Mouse (Mus musculus) embryonic facial prominence, embryonic 14.5 days (tissue): ENCODE results near the gene Fam19a5. TPM values are rescaled to one million over a fixed set of nuclear protein-coding genes. Genes with fewer than 3 reads are reported as not detected.

Experiments
- ATAC-seq: fragments of 200-750 bp; cut with Nextera tagmentation; 2 replicates; pipeline ENCODE4 v1.8.0; 2017; ENCODE audit warnings: low read depth, moderate number of reproducible peaks, moderate TSS enrichment
- DNase-seq: peaks from one replicate; pipeline ENCODE4 v3.0.0-alpha.2; 2015; ENCODE audit warnings: low spot score
- H3K27ac ChIP-seq: fragments of 300-500 bp; sonication (generic); replicated peaks from 2 replicates; pipeline ENCODE4 v1.5.1; 2014; ENCODE audit warnings: low read depth, mild to moderate bottlenecking, low read length, moderate library complexity
- H3K27me3 ChIP-seq: fragments of 300-500 bp; sonication (generic); replicated peaks from 2 replicates; pipeline ENCODE4 v1.6.1; 2014; ENCODE audit warnings: low read length; ENCODE audit not compliant: control insufficient read depth, insufficient read depth
- H3K36me3 ChIP-seq: fragments of 300-500 bp; sonication (generic); 2 replicates; pipeline ENCODE4 v1.6.1; 2014; ENCODE audit warnings: low read length, mixed read lengths; ENCODE audit not compliant: control insufficient read depth, insufficient read depth
- H3K4me1 ChIP-seq: fragments of 300-500 bp; sonication (generic); 2 replicates; pipeline ENCODE4 v1.6.1; 2014; ENCODE audit warnings: antibody characterized with exemption, low read length; ENCODE audit not compliant: control insufficient read depth, insufficient read depth
- H3K4me2 ChIP-seq: fragments of 300-500 bp; sonication (generic); 2 replicates; pipeline ENCODE4 v1.6.1; 2014; ENCODE audit warnings: low read depth, mild to moderate bottlenecking, low read length, moderate library complexity, mixed read lengths
- H3K4me3 ChIP-seq: fragments of 300-500 bp; sonication (generic); 2 replicates; pipeline ENCODE4 v1.5.1; 2014; ENCODE audit warnings: low read depth, mild to moderate bottlenecking, low read length
- H3K9ac ChIP-seq: fragments of 300-500 bp; sonication (generic); 2 replicates; pipeline ENCODE4 v1.6.1; 2014; ENCODE audit warnings: low read depth, mild to moderate bottlenecking, low read length, moderate library complexity, mixed read lengths
- H3K9me3 ChIP-seq: fragments of 300-500 bp; sonication (generic); 2 replicates; pipeline ENCODE4 v1.6.1; 2016; ENCODE audit warnings: low read length; ENCODE audit not compliant: control insufficient read depth
- WGBS: fragments of 180-500 bp; shearing (Covaris S2); extraction: QIAGEN DNeasy Blood & Tissue Kit; methylation state at CpG from one replicate; pipeline ENCODE4 v1.1.7; 2014; 5-methylcytosine and 5-hydroxymethylcytosine counted together
- polyA plus RNA-seq: library from polyadenylated mRNA; unstranded; fragments of >200 nt; fragmentation: Nextera tagmentation; extraction: Ambion mirVana; gene quantifications from 2 replicates; pipeline ENCODE4 v1.2.1, GENCODE M21; 2014

Gene Fam19a5
- polyA plus RNA-seq, 1 experiment from 2014 or later = 4.7 TPM

DNA sequence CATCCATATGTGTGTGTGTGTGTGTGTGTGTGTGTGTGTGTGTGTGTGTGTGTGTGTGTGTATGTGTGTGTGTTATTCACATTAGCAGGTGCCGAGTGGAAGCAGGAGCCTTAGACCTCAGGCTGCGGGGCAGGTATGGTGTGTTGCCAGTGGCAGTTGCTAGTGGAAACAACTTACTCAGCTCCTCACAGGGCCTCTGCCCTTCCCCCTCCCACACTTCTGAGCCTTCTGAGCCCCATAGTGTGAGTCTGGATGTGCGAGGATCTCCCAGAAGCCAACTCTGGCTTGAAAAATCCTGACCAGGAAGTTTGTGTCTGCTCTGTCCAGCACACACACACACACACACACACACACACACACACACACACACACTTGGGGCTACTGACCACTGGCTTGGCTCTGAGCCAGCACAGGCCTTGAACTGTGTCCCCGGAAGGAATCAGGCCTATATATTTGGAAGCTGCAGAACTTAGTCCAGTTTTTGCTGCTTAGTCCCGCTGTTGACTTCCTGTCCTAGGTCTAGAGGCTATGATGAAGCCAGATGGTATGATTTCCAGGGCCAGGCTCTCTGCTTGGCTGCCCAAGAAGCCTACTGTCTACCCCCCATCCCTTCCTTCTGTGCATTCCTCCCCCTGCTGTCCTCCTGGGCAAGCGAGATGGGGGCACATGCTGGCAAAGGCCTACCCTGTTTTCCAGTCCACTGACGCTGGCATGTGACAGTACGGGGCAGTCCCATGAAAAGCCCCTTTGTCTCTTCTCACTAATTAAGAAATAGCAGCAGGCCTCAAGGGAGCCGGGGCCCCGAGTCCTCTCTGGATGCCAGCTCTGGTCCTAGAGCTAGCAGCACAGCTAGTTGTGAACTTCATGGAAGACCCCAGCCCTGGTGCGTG, 22.2 kb downstream of the Fam19a5 start:
- 49% methylated on average over 11 of the region's 11 CpGs for WGBS
- H3K27ac ChIP-seq = no peak overlapping the region; the same call in 1 of the 2 replicates
- H3K4me2 ChIP-seq = no peak overlapping the region
- no peak overlapping the region for H3K9ac ChIP-seq
- H3K36me3 ChIP-seq = no peaks in the 10 kb centered on the region
- no peaks in the 10 kb centered on the region for H3K9me3 ChIP-seq
- ATAC-seq (peak; percentile 91; the same call in 1 of the 2 replicates), DNase-seq (peak; percentile 78)
- H3K27me3 ChIP-seq = no peaks in the 10 kb centered on the region
- H3K4me1 ChIP-seq = no peaks in the 10 kb centered on the region
- no peak overlapping the region for H3K4me3 ChIP-seq

DNA sequence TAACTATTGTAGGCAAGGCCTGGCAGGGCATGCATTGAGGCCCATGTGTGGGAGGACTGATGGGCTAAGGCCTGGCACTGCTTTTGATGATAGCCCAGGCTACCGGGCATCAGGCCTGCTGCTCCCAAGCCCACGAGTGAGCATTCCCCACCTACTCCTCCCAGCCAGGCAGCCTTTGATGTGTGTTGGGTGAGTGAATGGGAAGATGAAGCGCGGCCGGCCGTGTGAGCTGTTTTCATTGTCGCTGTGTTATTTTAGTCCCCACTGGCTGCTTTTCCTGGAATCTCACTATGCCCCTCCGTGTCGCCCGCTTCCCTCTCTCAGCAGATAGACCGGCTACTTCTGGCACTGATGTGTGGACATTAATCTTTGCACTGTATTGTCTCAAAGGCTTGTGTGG, 26.1 kb downstream of the Fam19a5 start:
- no peaks in the 10 kb centered on the region for H3K9me3 ChIP-seq
- H3K4me1 ChIP-seq = no peaks in the 10 kb centered on the region
- H3K4me2 ChIP-seq = no peak overlapping the region
- H3K36me3 ChIP-seq = no peaks in the 10 kb centered on the region
- no peak overlapping the region for H3K9ac ChIP-seq
- no peak overlapping the region for H3K4me3 ChIP-seq
- no peak overlapping the region for H3K27ac ChIP-seq
- 74% methylated on average over 11 of the region's 11 CpGs for WGBS
- ATAC-seq (no peak), DNase-seq (no peak)
- H3K27me3 ChIP-seq = no peaks in the 10 kb centered on the region

DNA sequence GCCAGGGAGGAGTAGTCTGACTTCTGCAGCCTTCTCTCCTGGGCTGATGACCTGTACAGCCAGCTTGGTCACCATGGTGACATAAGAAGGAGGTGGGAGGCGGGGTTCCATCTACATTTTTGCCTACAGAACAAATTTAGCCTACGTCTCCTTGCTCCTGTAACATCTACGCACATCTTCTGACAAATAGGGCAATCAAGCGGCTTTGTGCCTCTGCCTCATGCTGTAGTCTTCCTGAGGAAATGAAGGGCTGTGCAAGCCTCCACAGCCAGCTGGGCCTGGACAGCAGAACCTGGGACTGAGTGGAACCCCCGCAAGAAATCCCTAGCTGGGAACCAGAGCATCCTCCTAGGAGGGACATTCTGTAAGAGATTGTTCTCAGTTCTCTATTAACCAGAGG, 35.8 kb downstream of the Fam19a5 start:
- Histone ChIP-seq H3K9ac (no peak overlapping the region), H3K4me2 (no peak overlapping the region), H3K4me3 (no peak overlapping the region), H3K27me3 (no peaks in the 10 kb centered on the region), H3K9me3 (no peaks in the 10 kb centered on the region), H3K36me3 (no peaks in the 10 kb centered on the region), H3K27ac (no peak overlapping the region), H3K4me1 (no peaks in the 10 kb centered on the region)
- 88% methylated on average over 5 of the region's 5 CpGs for WGBS
- DNase-seq (no peak), ATAC-seq (no peak)

DNA sequence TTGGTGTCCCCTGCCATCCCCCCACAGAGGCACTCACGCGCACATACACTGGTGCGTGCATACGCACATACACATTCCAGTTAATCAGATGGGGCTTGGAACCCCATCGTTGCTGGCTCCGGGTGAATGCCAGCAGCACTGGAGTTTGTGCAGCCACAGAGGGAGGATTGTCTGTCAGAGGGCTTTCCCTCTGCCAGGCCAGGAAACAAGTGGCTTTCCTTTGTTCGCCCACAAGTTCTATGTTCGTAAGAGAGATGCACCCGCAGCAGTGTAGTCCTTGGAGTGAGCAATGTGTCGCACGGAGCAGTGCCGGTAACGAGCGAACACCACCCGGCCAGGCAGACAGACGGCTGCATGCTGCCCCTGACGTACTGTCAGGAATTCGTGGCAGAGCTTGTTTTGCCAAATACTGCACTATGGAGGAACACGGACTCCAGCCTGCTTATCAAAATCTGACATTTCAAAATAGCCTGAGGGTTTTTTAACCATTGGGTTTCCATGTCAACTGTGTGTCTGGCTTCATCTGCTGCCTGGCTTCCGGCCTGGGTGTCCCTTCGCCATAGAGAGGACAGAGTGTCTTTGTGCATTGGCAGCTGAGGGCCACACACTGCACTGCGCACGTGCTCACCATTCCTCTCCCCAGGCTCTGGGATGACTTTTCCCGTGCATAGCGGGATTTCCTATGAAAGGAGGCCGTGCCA, 40.0 kb downstream of the Fam19a5 start:
- H3K4me2 ChIP-seq = no peak overlapping the region
- no peak overlapping the region for H3K27ac ChIP-seq
- no peaks in the 10 kb centered on the region for H3K36me3 ChIP-seq
- 53% methylated on average over 26 of the region's 26 CpGs for WGBS
- H3K9me3 ChIP-seq = no peaks in the 10 kb centered on the region
- H3K4me1 ChIP-seq = no peaks in the 10 kb centered on the region
- DNase-seq (no peak), ATAC-seq (no peak)
- no peak overlapping the region for H3K4me3 ChIP-seq
- H3K27me3 ChIP-seq = no peaks in the 10 kb centered on the region
- H3K9ac ChIP-seq = no peak overlapping the region

DNA sequence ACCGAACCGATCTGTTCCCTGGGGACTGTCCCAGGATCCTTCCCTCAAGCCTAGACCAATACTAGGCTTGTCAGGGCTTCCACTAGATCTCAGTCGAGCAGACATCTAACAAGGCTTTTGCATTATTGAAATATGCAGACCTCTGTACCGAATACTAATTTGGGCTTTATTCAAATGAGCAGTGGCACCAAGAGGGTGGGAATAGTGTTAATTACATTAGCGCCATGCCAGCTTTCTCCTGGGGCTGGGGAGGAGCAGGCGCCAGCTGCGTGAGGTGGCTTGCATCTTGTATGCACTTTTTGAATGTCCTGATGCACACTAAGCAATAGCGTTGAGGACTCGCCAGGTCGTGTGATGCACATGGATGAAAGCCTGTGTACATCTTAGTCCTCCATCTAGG, 46.9 kb downstream of the Fam19a5 start:
- Histone ChIP-seq H3K27ac (no peak overlapping the region), H3K9ac (no peak overlapping the region), H3K4me2 (no peak overlapping the region), H3K27me3 (no peaks in the 10 kb centered on the region), H3K9me3 (no peaks in the 10 kb centered on the region), H3K4me3 (no peak overlapping the region), H3K4me1 (no peaks in the 10 kb centered on the region), H3K36me3 (no peaks in the 10 kb centered on the region)
- WGBS = 88% methylated on average over 10 of the region's 10 CpGs
- DNase-seq (no peak), ATAC-seq (no peak)

DNA sequence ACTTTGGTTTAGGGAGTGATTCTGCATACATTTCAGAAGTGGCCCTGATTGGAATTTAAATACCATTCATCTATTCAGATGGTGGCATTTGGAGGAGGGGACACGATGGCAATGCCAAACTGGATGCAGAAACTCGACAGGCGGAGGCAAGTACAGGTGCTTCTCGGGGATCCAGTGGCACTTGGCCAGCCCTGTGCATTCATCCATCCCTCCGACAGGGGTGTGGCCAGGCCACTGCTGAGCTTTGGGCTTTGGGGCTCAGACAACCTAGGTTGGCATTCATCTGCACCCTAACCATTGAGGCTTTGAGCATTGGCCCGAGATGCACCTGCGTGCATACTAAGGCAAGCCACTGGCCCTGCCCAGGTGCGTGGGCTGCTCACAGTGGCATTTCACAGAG, 52.6 kb downstream of the Fam19a5 start:
- Histone ChIP-seq H3K9me3 (no peaks in the 10 kb centered on the region), H3K27me3 (no peaks in the 10 kb centered on the region), H3K4me2 (no peak overlapping the region), H3K4me3 (no peak overlapping the region), H3K4me1 (no peaks in the 10 kb centered on the region), H3K36me3 (no peaks in the 10 kb centered on the region), H3K27ac (no peak overlapping the region), H3K9ac (no peak overlapping the region)
- no peak for ATAC-seq
- DNase-seq = no peak
- 89% methylated on average over 8 of the region's 8 CpGs for WGBS

DNA sequence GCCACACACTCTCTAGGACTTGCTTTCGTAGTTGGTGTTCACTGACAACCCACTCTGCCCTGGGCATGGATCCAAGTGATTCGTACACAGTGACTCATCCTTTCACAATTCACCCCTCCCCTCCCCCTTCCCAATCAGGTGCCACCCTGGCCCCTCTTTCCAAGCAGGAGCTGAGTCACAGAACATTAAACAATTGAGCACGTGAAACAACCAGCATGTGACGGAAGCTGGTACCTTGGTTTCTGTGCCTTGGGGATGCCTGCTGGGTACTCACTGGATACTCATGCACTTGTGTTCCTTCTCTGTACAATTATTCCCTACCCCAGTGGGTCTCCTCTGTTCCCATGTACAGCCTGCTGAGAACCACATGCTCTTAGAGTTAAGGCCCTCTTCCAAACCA, 53.0 kb downstream of the Fam19a5 start:
- 73% methylated on average over 4 of the region's 4 CpGs for WGBS
- H3K9me3 ChIP-seq = no peaks in the 10 kb centered on the region
- peak; percentile 10 for DNase-seq
- no peaks in the 10 kb centered on the region for H3K36me3 ChIP-seq
- no peak overlapping the region for H3K4me3 ChIP-seq
- ATAC-seq = no peak
- H3K9ac ChIP-seq = no peak overlapping the region
- H3K4me2 ChIP-seq = no peak overlapping the region
- H3K27me3 ChIP-seq = no peaks in the 10 kb centered on the region
- no peak overlapping the region for H3K27ac ChIP-seq
- no peaks in the 10 kb centered on the region for H3K4me1 ChIP-seq

DNA sequence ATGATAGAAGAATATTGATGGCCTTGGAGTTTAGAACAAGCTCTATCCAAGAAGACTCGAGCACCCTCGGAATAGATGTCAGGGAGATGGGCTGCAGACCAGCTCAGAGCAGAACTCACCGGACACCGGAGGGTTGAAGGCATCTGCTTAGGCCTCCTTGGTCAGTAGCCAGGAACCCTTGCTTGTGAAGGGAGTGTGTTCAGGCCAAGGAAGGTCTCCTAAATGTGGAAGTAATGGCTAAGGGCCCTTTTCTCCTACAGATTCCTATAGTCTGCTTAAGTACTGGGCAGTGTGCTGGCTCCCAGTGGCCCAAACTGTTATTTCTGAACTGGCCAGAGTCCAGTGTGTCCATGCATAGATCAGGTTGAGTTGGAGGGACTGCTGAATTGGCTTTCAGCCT, 53.7 kb downstream of the Fam19a5 start:
- H3K4me2 ChIP-seq = no peak overlapping the region
- H3K4me1 ChIP-seq = no peaks in the 10 kb centered on the region
- no peaks in the 10 kb centered on the region for H3K36me3 ChIP-seq
- H3K27me3 ChIP-seq = no peaks in the 10 kb centered on the region
- H3K9me3 ChIP-seq = no peaks in the 10 kb centered on the region
- no peak overlapping the region for H3K27ac ChIP-seq
- H3K4me3 ChIP-seq = no peak overlapping the region
- DNase-seq (no peak), ATAC-seq (no peak)
- 87% methylated on average over 4 of the region's 4 CpGs for WGBS
- H3K9ac ChIP-seq = no peak overlapping the region
